Mouse (Mus musculus): ENCODE data around the gene Bcl7b.

- no peak for TF ChIP-seq EP300 (IDR thresholded peaks at IDR 0.05)
- no peak for TF ChIP-seq CTCF (IDR thresholded peaks at IDR 0.05)
Measured at GRCm38 (mm10) chr5:135149820-135150178, 18.3 kb upstream of the Bcl7b start.
